Mouse (Mus musculus): ENCODE results near the gene Ephx3. TPM values are rescaled to one million over a fixed set of nuclear protein-coding genes. Genes with fewer than 3 reads are reported as not detected.
A peak's percentile ranks its signal among the peaks of the same experiment; 100 is the strongest.

Ephx3 gene
- polyA plus RNA-seq, 1 experiment from 2014 or later, result 0.30 TPM

DNA sequence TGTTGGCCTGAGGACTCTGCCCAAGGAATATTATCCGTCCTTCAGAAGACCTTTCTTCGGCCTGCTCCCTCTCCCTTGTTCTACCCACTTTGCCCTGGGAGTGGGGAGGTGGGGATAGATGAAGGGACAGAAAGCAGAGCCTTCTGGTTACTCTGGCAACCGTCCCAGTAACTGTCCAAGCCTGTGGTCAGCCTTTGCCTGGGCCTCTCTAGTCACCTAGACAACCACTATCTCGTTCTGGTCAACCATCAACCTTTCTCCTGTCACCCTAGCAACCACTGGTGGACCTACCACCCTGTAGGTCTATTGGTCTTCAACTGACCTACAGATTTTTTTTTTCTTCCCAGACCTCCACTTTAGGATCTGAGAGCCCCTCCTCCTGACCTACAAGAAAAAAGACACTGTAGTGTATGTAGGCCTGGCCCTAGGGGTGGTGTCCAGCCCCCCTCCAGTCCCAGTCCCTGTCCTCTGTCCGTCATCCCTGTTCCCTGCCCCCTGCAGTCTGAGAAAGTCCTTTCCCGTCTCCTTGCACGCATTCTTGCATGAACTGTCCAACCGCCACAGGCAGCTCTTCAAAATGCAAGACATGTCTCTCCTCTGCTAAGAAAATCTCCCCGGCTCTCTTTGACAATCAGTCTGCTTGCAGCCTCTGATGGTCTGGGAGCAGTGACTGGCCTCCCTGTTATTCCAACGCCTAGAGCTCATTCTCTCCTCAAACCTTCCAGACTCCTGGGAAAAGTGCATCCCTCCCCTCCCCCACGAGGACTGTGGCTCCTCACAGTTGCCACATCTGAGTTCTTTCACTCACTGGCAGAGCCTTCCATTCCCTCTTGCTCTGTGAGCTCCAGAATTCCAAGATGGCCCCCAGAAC is 9.5 kb downstream of the Ephx3 start:
- H3K27ac ChIP-seq, result no peak overlapping the region
- TF ChIP-seq CTCF (IDR thresholded peaks at IDR 0.05; ENCODE audit: low read depth), result no peak
- no peaks in the 10 kb centered on the region; the same call in 1 of the 2 replicates for H3K4me1 ChIP-seq (replicated peaks; ENCODE audit: insufficient read depth, low read length)
- H3K4me3 ChIP-seq (replicated peaks; ENCODE audit: low read depth, low read length), result no peak overlapping the region
- DNase-seq (ENCODE audit: low spot score), result no peak
- H3K4me2 ChIP-seq (ENCODE audit: low read length), result no peak overlapping the region
- H3K36me3 ChIP-seq (ENCODE audit: insufficient read depth, low read length), result no peaks in the 10 kb centered on the region
- no peaks in the 10 kb centered on the region for H3K9me3 ChIP-seq (replicated peaks; ENCODE audit: low read length)
- no peaks in the 10 kb centered on the region for H3K27me3 ChIP-seq (ENCODE audit: insufficient read depth, low read length)
- WGBS, result 54% methylated on average over 11 of the region's 11 CpGs
- no peak overlapping the region for H3K9ac ChIP-seq (ENCODE audit: low read depth, low read length)
- no peak; the same call in 1 of the 2 replicates for ATAC-seq (replicated peaks; ENCODE audit: low FRiP score, low read depth)

GRCm38 (mm10) chr17:32176919-32177318 is 12.4 kb downstream of the Ephx3 start:
- Histone ChIP-seq H3K36me3 (ENCODE audit: insufficient read depth, low read length) (no peaks in the 10 kb centered on the region), H3K9ac (ENCODE audit: low read depth, low read length) (no peak overlapping the region), H3K4me3 (replicated peaks; ENCODE audit: low read depth, low read length) (no peak overlapping the region), H3K9me3 (replicated peaks; ENCODE audit: low read length) (no peaks in the 10 kb centered on the region), H3K27me3 (ENCODE audit: insufficient read depth, low read length) (no peaks in the 10 kb centered on the region), H3K27ac (no peak overlapping the region), H3K4me2 (ENCODE audit: low read length) (no peak overlapping the region), H3K4me1 (replicated peaks; ENCODE audit: insufficient read depth, low read length) (peaks cover 5% of the 10 kb centered on the region; the same call in 1 of the 2 replicates)
- WGBS, result 87% methylated on average over 4 of the region's 4 CpGs
- DNase-seq (ENCODE audit: low spot score) (no peak), ATAC-seq (replicated peaks; ENCODE audit: low FRiP score, low read depth) (no peak)
- TF ChIP-seq CTCF (IDR thresholded peaks at IDR 0.05; ENCODE audit: low read depth), result no peak

DNA sequence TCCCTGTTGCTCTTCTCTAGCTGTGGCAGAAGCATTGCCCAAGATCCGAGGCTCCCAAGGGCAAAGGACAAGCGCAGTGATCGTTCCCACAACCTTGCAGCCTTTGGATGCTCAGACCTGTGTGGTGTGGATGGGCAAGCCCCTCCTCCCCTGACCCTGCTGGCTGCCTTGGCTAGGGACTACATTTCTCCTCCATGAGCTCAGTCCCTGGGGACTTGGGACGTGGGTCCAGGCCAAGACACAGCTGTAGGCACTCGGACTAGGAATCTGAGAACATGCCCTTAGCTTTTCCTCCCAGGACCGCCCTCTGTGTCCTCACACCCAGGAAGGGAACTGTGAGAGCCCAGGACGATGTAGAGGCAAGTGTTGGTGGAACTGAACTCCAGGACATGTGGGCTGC is 16.2 kb downstream of the Ephx3 start:
- H3K27me3 ChIP-seq (ENCODE audit: insufficient read depth, low read length), result no peaks in the 10 kb centered on the region
- H3K9me3 ChIP-seq (replicated peaks; ENCODE audit: low read length), result no peaks in the 10 kb centered on the region
- ATAC-seq (replicated peaks; ENCODE audit: low FRiP score, low read depth), result no peak; the same call in 1 of the 2 replicates
- H3K4me1 ChIP-seq (replicated peaks; ENCODE audit: insufficient read depth, low read length), result 0 out of 2 replicates have a peak, but pooled peaks cover 5% of the 10 kb centered on the region
- H3K4me2 ChIP-seq (ENCODE audit: low read length), result no peak overlapping the region
- 59% methylated on average over 7 of the region's 7 CpGs for WGBS
- H3K4me3 ChIP-seq (replicated peaks; ENCODE audit: low read depth, low read length), result no peak overlapping the region
- DNase-seq (ENCODE audit: low spot score), result peak; percentile 55
- no peaks in the 10 kb centered on the region for H3K36me3 ChIP-seq (ENCODE audit: insufficient read depth, low read length)
- no peak overlapping the region for H3K9ac ChIP-seq (ENCODE audit: low read depth, low read length)
- H3K27ac ChIP-seq, result peak overlapping the region; percentile 48; the same call in 1 of the 2 replicates
- TF ChIP-seq CTCF (IDR thresholded peaks at IDR 0.05; ENCODE audit: low read depth), result no peak

GRCm38 (mm10) chr17:32172485-32172884 is 16.9 kb downstream of the Ephx3 start:
- Histone ChIP-seq H3K4me1 (replicated peaks; ENCODE audit: insufficient read depth, low read length) (0 out of 2 replicates have a peak, but pooled peaks cover 5% of the 10 kb centered on the region), H3K9me3 (replicated peaks; ENCODE audit: low read length) (no peaks in the 10 kb centered on the region), H3K4me3 (replicated peaks; ENCODE audit: low read depth, low read length) (no peak overlapping the region), H3K27me3 (ENCODE audit: insufficient read depth, low read length) (no peaks in the 10 kb centered on the region), H3K36me3 (ENCODE audit: insufficient read depth, low read length) (no peaks in the 10 kb centered on the region), H3K27ac (peak overlapping the region; percentile 48; the same call in 1 of the 2 replicates), H3K9ac (ENCODE audit: low read depth, low read length) (no peak overlapping the region), H3K4me2 (ENCODE audit: low read length) (no peak overlapping the region)
- DNase-seq (ENCODE audit: low spot score) (no peak), ATAC-seq (replicated peaks; ENCODE audit: low FRiP score, low read depth) (no peak)
- TF ChIP-seq CTCF (IDR thresholded peaks at IDR 0.05; ENCODE audit: low read depth), result no peak
- WGBS, result 85% methylated on average over 2 of the region's 2 CpGs

DNA sequence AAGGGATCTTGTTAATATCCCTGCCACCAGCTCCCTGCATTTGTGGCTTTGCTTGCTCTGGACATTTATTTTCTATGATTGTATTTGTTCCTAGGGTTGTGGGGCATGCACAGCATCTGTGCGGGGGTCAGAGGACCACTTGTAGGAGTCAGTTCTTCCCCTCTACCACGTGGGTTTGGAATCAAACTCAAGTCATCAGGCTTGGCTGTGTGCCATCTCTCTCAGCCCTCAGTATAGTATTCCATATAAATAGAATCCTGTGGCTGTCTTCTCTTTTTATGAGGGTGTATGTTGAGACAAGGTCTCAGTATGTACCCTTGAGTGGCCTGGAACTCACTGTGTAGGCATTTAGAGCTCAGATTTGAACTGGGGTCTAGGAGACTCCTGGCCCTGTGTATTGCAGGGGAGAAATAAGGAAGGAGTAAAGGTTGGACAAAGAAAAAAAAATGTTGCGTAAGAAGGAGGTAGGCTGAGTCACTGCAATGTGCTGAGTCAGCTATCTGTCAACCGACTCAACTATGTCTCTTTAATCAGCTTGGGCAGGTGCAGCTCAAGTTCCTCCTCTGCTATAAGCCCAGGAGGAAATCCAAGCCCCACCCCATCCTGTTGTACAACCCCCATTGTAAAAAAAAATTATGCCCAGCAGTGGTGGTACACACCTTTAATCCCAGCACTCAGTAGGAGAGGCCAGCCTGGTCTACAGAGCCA is 19.7 kb downstream of the Ephx3 start:
- H3K36me3 ChIP-seq (ENCODE audit: insufficient read depth, low read length), result no peaks in the 10 kb centered on the region
- no peaks in the 10 kb centered on the region for H3K27me3 ChIP-seq (ENCODE audit: insufficient read depth, low read length)
- H3K9me3 ChIP-seq (replicated peaks; ENCODE audit: low read length), result no peaks in the 10 kb centered on the region
- no peak overlapping the region for H3K9ac ChIP-seq (ENCODE audit: low read depth, low read length)
- no peak overlapping the region for H3K27ac ChIP-seq
- no peak overlapping the region for H3K4me3 ChIP-seq (replicated peaks; ENCODE audit: low read depth, low read length)
- WGBS, result 68% methylated on average over 4 of the region's 4 CpGs
- no peak for TF ChIP-seq CTCF (IDR thresholded peaks at IDR 0.05; ENCODE audit: low read depth)
- ATAC-seq (replicated peaks; ENCODE audit: low FRiP score, low read depth) (no peak), DNase-seq (ENCODE audit: low spot score) (no peak)
- peaks cover 8% of the 10 kb centered on the region for H3K4me1 ChIP-seq (replicated peaks; ENCODE audit: insufficient read depth, low read length)
- no peak overlapping the region for H3K4me2 ChIP-seq (ENCODE audit: low read length)

DNA sequence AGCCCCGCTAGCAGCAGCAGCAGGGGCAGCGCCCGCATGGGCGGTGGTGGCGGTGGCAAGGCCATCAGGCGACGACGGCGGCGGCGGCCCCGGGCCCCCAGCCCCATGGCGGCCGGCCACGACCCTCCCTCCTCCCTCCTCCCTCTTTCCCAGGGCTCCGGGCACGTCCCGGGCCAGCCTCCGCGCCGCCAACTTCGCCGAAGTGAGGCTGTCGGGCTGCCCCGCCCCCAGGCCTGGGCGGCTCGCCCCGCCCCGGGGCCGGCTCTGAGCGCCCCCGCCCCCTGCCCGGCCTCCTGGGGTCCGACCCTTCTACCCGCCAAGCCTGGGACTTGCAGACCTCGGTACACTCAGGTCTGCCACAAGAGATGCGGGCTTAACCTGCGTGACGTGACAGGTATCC is 22.7 kb downstream of the Ephx3 start, which contains the start of gene Notch3:
Gene Notch3, minus strand, starts transcription at position 166 of the 400 bp plus-strand sequence.
- no peak for TF ChIP-seq CTCF (IDR thresholded peaks at IDR 0.05; ENCODE audit: low read depth)
- under 1% methylated on average over 35 of the region's 39 CpGs for WGBS
- ATAC-seq (replicated peaks; ENCODE audit: low FRiP score, low read depth) (peak; percentile 67), DNase-seq (ENCODE audit: low spot score) (peak; percentile 74)
- peak within 1 kb of the TSS; percentile 75 for H3K4me3 ChIP-seq (replicated peaks; ENCODE audit: low read depth, low read length)
- H3K27ac ChIP-seq, result peak within 1 kb of the TSS; percentile 83
- peak within 1 kb of the TSS; percentile 73 for H3K9ac ChIP-seq (ENCODE audit: low read depth, low read length)
- peak within 1 kb of the TSS; percentile 97 for H3K4me2 ChIP-seq (ENCODE audit: low read length)
- peaks cover 4% of the 10 kb centered on the region for H3K4me1 ChIP-seq (replicated peaks; ENCODE audit: insufficient read depth, low read length)
- no peaks in the 10 kb centered on the region for H3K9me3 ChIP-seq (replicated peaks; ENCODE audit: low read length)
- no peaks in the 10 kb centered on the region for H3K27me3 ChIP-seq (ENCODE audit: insufficient read depth, low read length)
- H3K36me3 ChIP-seq (ENCODE audit: insufficient read depth, low read length), result no peaks in the 10 kb centered on the region

All from kidney, postnatal 0 days (tissue).